Mouse (Mus musculus) heart, embryonic 11.5 days (tissue): ENCODE measurements around the gene Sptan1. TPM values are rescaled to one million over a fixed set of nuclear protein-coding genes. Genes with fewer than 3 reads are reported as not detected.
"Not testable (repeated sequence)": the region's sequence is repeated elsewhere in the genome, so short reads cannot be mapped to it uniquely, and the experiment has no call there.

Experiments
- ATAC-seq: fragments of 200-750 bp; cut with Nextera tagmentation; replicated peaks from 2 replicates; pipeline ENCODE4 v1.8.0; 2017; ENCODE audit warnings: moderate library complexity; ENCODE audit not compliant: insufficient number of reproducible peaks, low FRiP score, low TSS enrichment
- H3K27ac ChIP-seq: fragments of 300-500 bp; sonication (generic); 2 replicates; pipeline ENCODE4 v1.5.1; 2014; ENCODE audit warnings: mild to moderate bottlenecking, low read depth, low read length
- H3K27me3 ChIP-seq: fragments of 300-500 bp; sonication (generic); 2 replicates; pipeline ENCODE4 v1.6.1; 2014; ENCODE audit warnings: mild to moderate bottlenecking, low read length, mixed read lengths; ENCODE audit not compliant: control insufficient read depth, insufficient read depth
- H3K36me3 ChIP-seq: fragments of 300-500 bp; sonication (generic); 2 replicates; pipeline ENCODE4 v1.6.1; 2014; ENCODE audit warnings: mild to moderate bottlenecking, low read length, moderate library complexity, mixed read lengths; ENCODE audit not compliant: control insufficient read depth, insufficient read depth
- H3K4me1 ChIP-seq: fragments of 300-500 bp; sonication (generic); 2 replicates; pipeline ENCODE4 v1.6.1; 2014; ENCODE audit warnings: low read length; ENCODE audit not compliant: control insufficient read depth, insufficient read depth
- H3K4me2 ChIP-seq: fragments of 300-500 bp; sonication (generic); 2 replicates; pipeline ENCODE4 v1.6.1; 2014; ENCODE audit warnings: mild to moderate bottlenecking, moderate library complexity
- H3K4me3 ChIP-seq: fragments of 300-500 bp; sonication (generic); 2 replicates; pipeline ENCODE4 v1.5.1; 2014; ENCODE audit warnings: low read depth, low read length
- H3K9ac ChIP-seq: fragments of 300-500 bp; sonication (generic); 2 replicates; pipeline ENCODE4 v1.6.1; 2014; ENCODE audit warnings: mild to moderate bottlenecking, low read depth, low read length, moderate library complexity
- H3K9me3 ChIP-seq: fragments of 300-500 bp; sonication (generic); replicated peaks from 2 replicates; pipeline ENCODE4 v1.6.1; 2016; ENCODE audit warnings: low read length; ENCODE audit not compliant: control insufficient read depth
- WGBS: fragments of 180-500 bp; shearing (Covaris S2); extraction: QIAGEN DNeasy Blood & Tissue Kit; methylation state at CpG from one replicate; pipeline ENCODE4 v1.1.7; 2014; ENCODE audit not compliant: insufficient replicate concordance; 5-methylcytosine and 5-hydroxymethylcytosine counted together
- polyA plus RNA-seq: library from polyadenylated mRNA; unstranded; fragments of >200 nt; fragmentation: Nextera tagmentation; extraction: Ambion mirVana; gene quantifications from 2 replicates; pipeline ENCODE4 v1.2.1, GENCODE M21; 2014

Gene Sptan1
- polyA plus RNA-seq, 1 experiment from 2014 or later, result 154 TPM

GRCm38 (mm10) chr2:30044550-30044949 is 79.2 kb downstream of the Sptan1 start:
- no peak for ATAC-seq
- H3K9me3 ChIP-seq, result no peaks in the 10 kb centered on the region
- 88% methylated on average over 5 of the region's 5 CpGs for WGBS
- peaks cover 2% of the 10 kb centered on the region; the same call in 1 of the 2 replicates for H3K36me3 ChIP-seq
- no peak overlapping the region for H3K4me2 ChIP-seq
- no peak overlapping the region for H3K27ac ChIP-seq
- H3K9ac ChIP-seq, result no peak overlapping the region
- H3K4me3 ChIP-seq, result no peak overlapping the region
- no peaks in the 10 kb centered on the region for H3K27me3 ChIP-seq
- peaks cover 2% of the 10 kb centered on the region; the same call in 1 of the 2 replicates for H3K4me1 ChIP-seq

GRCm38 (mm10) chr2:30047127-30047526 is 81.8 kb downstream of the Sptan1 start:
- WGBS, result 96% methylated on average over 6 of the region's 6 CpGs

GRCm38 (mm10) chr2:30048101-30048501 is 82.7 kb downstream of the Sptan1 start:
- Histone ChIP-seq H3K9ac (peak overlapping the region; percentile 75), H3K36me3 (0 out of 2 replicates have a peak, but pooled peaks cover 2% of the 10 kb centered on the region), H3K27ac (peak overlapping the region; percentile 88), H3K4me3 (peak overlapping the region; percentile 58), H3K9me3 (no peaks in the 10 kb centered on the region), H3K27me3 (no peaks in the 10 kb centered on the region), H3K4me1 (no peaks in the 10 kb centered on the region), H3K4me2 (peak overlapping the region; percentile 82)
- WGBS, result 54% methylated on average over 11 of the region's 11 CpGs
- no peak for ATAC-seq

More at GRCm38 (mm10) chr2:30047127-30047526, 81.8 kb downstream of the Sptan1 start:
- Histone ChIP-seq H3K36me3 (peaks cover 2% of the 10 kb centered on the region; the same call in 1 of the 2 replicates), H3K4me2 (no peak overlapping the region), H3K27me3 (no peaks in the 10 kb centered on the region), H3K4me1 (peaks cover 2% of the 10 kb centered on the region; the same call in 1 of the 2 replicates), H3K4me3 (no peak overlapping the region), H3K9me3 (no peaks in the 10 kb centered on the region), H3K9ac (no peak overlapping the region), H3K27ac (no peak overlapping the region)
- ATAC-seq, result no peak

GRCm38 (mm10) chr2:30048699-30049388 is 83.5 kb downstream of the Sptan1 start, which contains the start of gene Wdr34:
TSS of gene Wdr34 (minus strand) at chr2:30048881.
- Histone ChIP-seq H3K4me1 (no peaks in the 10 kb centered on the region), H3K9ac (peak within 1 kb of the TSS; percentile 75), H3K4me2 (peak within 1 kb of the TSS; percentile 82), H3K4me3 (peak within 1 kb of the TSS; percentile 58), H3K36me3 (0 out of 2 replicates have a peak, but pooled peaks cover 2% of the 10 kb centered on the region), H3K27ac (peak within 1 kb of the TSS; percentile 88), H3K9me3 (no peaks in the 10 kb centered on the region), H3K27me3 (no peaks in the 10 kb centered on the region)
- WGBS, result 1% methylated on average over 54 of the region's 54 CpGs
- peak; percentile 90 for ATAC-seq

- no peak for ATAC-seq
- Histone ChIP-seq H3K36me3 (no peaks in the 10 kb centered on the region), H3K9me3 (no peaks in the 10 kb centered on the region), H3K27me3 (no peaks in the 10 kb centered on the region), H3K4me1 (no peaks in the 10 kb centered on the region), H3K27ac (no peak overlapping the region), H3K4me3 (no peak overlapping the region), H3K9ac (no peak overlapping the region), H3K4me2 (no peak overlapping the region)
- WGBS, result 74% methylated on average over 3 of the region's 3 CpGs
Measured at GRCm38 (mm10) chr2:30049831-30050230, 84.5 kb downstream of the Sptan1 start.

- 36% methylated on average over 6 of the region's 6 CpGs for WGBS
Measured at GRCm38 (mm10) chr2:30051992-30052761, 86.8 kb downstream of the Sptan1 start.

GRCm38 (mm10) chr2:30055310-30055709 is 90.0 kb downstream of the Sptan1 start:
- WGBS, result 92% methylated on average over 3 of the region's 3 CpGs
- not testable (repeated sequence) for H3K36me3 ChIP-seq, H3K27ac ChIP-seq, H3K4me3 ChIP-seq, ATAC-seq, H3K27me3 ChIP-seq, H3K9ac ChIP-seq, H3K4me2 ChIP-seq, H3K9me3 ChIP-seq, H3K4me1 ChIP-seq

More at GRCm38 (mm10) chr2:30051992-30052761, 86.8 kb downstream of the Sptan1 start:
- Histone ChIP-seq H3K36me3 (no peaks in the 10 kb centered on the region), H3K9me3 (no peaks in the 10 kb centered on the region), H3K4me2 (no peak overlapping the region), H3K4me3 (no peak overlapping the region), H3K27ac (no peak overlapping the region), H3K4me1 (no peaks in the 10 kb centered on the region), H3K9ac (no peak overlapping the region), H3K27me3 (no peaks in the 10 kb centered on the region)
- no peak for ATAC-seq

- H3K9ac ChIP-seq, result no peak overlapping the region
- WGBS, result 80% methylated on average over 3 of the region's 3 CpGs
- no peaks in the 10 kb centered on the region for H3K36me3 ChIP-seq
- no peak overlapping the region for H3K4me2 ChIP-seq
- no peak for ATAC-seq
- no peak overlapping the region for H3K4me3 ChIP-seq
- no peaks in the 10 kb centered on the region for H3K9me3 ChIP-seq
- 0 out of 2 replicates have a peak, but pooled peaks cover 3% of the 10 kb centered on the region for H3K4me1 ChIP-seq
- no peaks in the 10 kb centered on the region for H3K27me3 ChIP-seq
- H3K27ac ChIP-seq, result no peak overlapping the region
Measured at GRCm38 (mm10) chr2:30056736-30057135, 91.4 kb downstream of the Sptan1 start.
